Mouse (Mus musculus) heart, postnatal 10 days (tissue): ENCODE results near the gene Kmt2e. TPM values are rescaled to one million over a fixed set of nuclear protein-coding genes. Genes with fewer than 3 reads are reported as not detected.

Source experiments
- DNase-seq, 2 experiments: peaks; one replicate each; pipeline ENCODE4 v3.0.0; 2021
- intact Hi-C: fragments of 180-260 bp; cut with DNase I; formaldehyde crosslinking; loops from one replicate; pipeline ENCODE4 v1.15.1; 2025
- total RNA-seq, 2 experiments: library from RNA; stranded (reverse); gene quantifications; 2 replicates each; pipeline ENCODE4 v1.2.3; 2021

Kmt2e gene
- total RNA-seq, 2 experiments from 2014 or later: 57.9 to 66.5 TPM

- no peak for DNase-seq
- intact Hi-C loops: no loop called here
These were observed 55.0 kb downstream of the Kmt2e start for GRCm38 (mm10) chr5:23489231-23489630.

GRCm38 (mm10) chr5:23490797-23491196, 56.6 kb downstream of the Kmt2e start:
- intact Hi-C loops: loop anchor here (5.0 kb wide), 1 partner anchor 73 kb away; no protein-coding TSS in a partner anchor
- no peak for DNase-seq

GRCm38 (mm10) chr5:23496396-23496795, 62.2 kb downstream of the Kmt2e start:
- no peak for DNase-seq
- intact Hi-C loops: no loop called here

GRCm38 (mm10) chr5:23496933-23497332, 62.7 kb downstream of the Kmt2e start:
- no peak for DNase-seq
- intact Hi-C loops: no loop called here

- no peak for DNase-seq
- intact Hi-C loops: no loop called here
These were observed 63.7 kb downstream of the Kmt2e start for GRCm38 (mm10) chr5:23497920-23498319.

GRCm38 (mm10) chr5:23499257-23499656, 65.0 kb downstream of the Kmt2e start:
- intact Hi-C loops: no loop called here
- no peak for DNase-seq

- DNase-seq: no peak
- intact Hi-C loops: loop anchor here (10.0 kb wide), 1 partner anchor 154 kb away; no protein-coding TSS in a partner anchor
These were observed 66.5 kb downstream of the Kmt2e start for GRCm38 (mm10) chr5:23500715-23501114.

- intact Hi-C loops: loop anchor here (10.0 kb wide), 1 partner anchor 153 kb away; no protein-coding TSS in a partner anchor
These were observed 67.5 kb downstream of the Kmt2e start for GRCm38 (mm10) chr5:23501582-23502316.

GRCm38 (mm10) chr5:23502317-23502937, 68.2 kb downstream of the Kmt2e start:
- DNase-seq: no peak
- intact Hi-C loops: loop anchor here (10.0 kb wide), 1 partner anchor 152 kb away; no protein-coding TSS in a partner anchor

More at GRCm38 (mm10) chr5:23501582-23502316, 67.5 kb downstream of the Kmt2e start:
- DNase-seq: no peak

- DNase-seq: no peak
- intact Hi-C loops: loop anchor here (10.0 kb wide), 1 partner anchor 149 kb away; no protein-coding TSS in a partner anchor
These were observed 71.3 kb downstream of the Kmt2e start for GRCm38 (mm10) chr5:23505578-23505977.

- no peak for DNase-seq
- intact Hi-C loops: loop anchor here (10.0 kb wide), 1 partner anchor 148 kb away; no protein-coding TSS in a partner anchor
These were observed 73.0 kb downstream of the Kmt2e start for GRCm38 (mm10) chr5:23507210-23507609.

- DNase-seq: no peak
- intact Hi-C loops: loop anchor here (10.0 kb wide), 1 partner anchor 146 kb away; no protein-coding TSS in a partner anchor
These were observed 74.4 kb downstream of the Kmt2e start for GRCm38 (mm10) chr5:23508630-23509029.

- intact Hi-C loops: no loop called here
- no peak for DNase-seq
These were observed 77.2 kb downstream of the Kmt2e start for GRCm38 (mm10) chr5:23511456-23511855.

- DNase-seq: no peak
- intact Hi-C loops: no loop called here
These were observed 78.3 kb downstream of the Kmt2e start for GRCm38 (mm10) chr5:23512556-23512955.

GRCm38 (mm10) chr5:23513468-23513867, 79.2 kb downstream of the Kmt2e start:
- no peak for DNase-seq
- intact Hi-C loops: no loop called here

GRCm38 (mm10) chr5:23515038-23515437, 80.8 kb downstream of the Kmt2e start:
- intact Hi-C loops: loop anchor here (5.0 kb wide), 1 partner anchor 102 kb away; no protein-coding TSS in a partner anchor
- no peak for DNase-seq

- DNase-seq: no peak
- intact Hi-C loops: loop anchor here (5.0 kb wide), 1 partner anchor 100 kb away; no protein-coding TSS in a partner anchor
These were observed 82.7 kb downstream of the Kmt2e start for GRCm38 (mm10) chr5:23516962-23517361.

- intact Hi-C loops: loop anchor here (5.0 kb wide), 1 partner anchor 99 kb away; no protein-coding TSS in a partner anchor
- DNase-seq: no peak
These were observed 83.6 kb downstream of the Kmt2e start for GRCm38 (mm10) chr5:23517839-23518238.

GRCm38 (mm10) chr5:23518673-23519072, 84.4 kb downstream of the Kmt2e start:
- intact Hi-C loops: loop anchor here (5.0 kb wide), 1 partner anchor 99 kb away; no protein-coding TSS in a partner anchor
- peak; percentile 72 to 74 for DNase-seq

- intact Hi-C loops: loop anchor here (5.0 kb wide), 1 partner anchor 98 kb away; no protein-coding TSS in a partner anchor
- no peak for DNase-seq
These were observed 85.4 kb downstream of the Kmt2e start for GRCm38 (mm10) chr5:23519679-23520078.

GRCm38 (mm10) chr5:23521645-23522044, 87.4 kb downstream of the Kmt2e start:
- DNase-seq: no peak
- intact Hi-C loops: no loop called here
